Mouse (Mus musculus) heart, embryonic 14.5 days (tissue): ENCODE data around the gene Shisa7. TPM values are rescaled to one million over a fixed set of nuclear protein-coding genes. Genes with fewer than 3 reads are reported as not detected.
"Not testable (repeated sequence)": the region's sequence is repeated elsewhere in the genome, so short reads cannot be mapped to it uniquely, and the experiment has no call there.

ENCODE experiments used
- ATAC-seq: fragments of 200-750 bp; cut with Nextera tagmentation; 2 replicates; pipeline ENCODE4 v1.8.0; 2017; ENCODE audit warnings: low read depth, moderate TSS enrichment; ENCODE audit not compliant: insufficient number of reproducible peaks, insufficient read depth, low FRiP score
- H3K27ac ChIP-seq, 2 experiments: fragments of 200-500 bp in 1 of 2; fragments of 300-500 bp in 1 of 2; sonication (generic) in 1 of 2; replicated peaks in 1 of 2; 2 replicates each; pipeline ENCODE4 v1.5.1; 2012 to 2014; ENCODE audit warnings: low read depth in 2 of 2, low read length in 2 of 2, control low read depth in 1 of 2, mild to moderate bottlenecking in 1 of 2, mixed read lengths in 1 of 2; ENCODE audit not compliant: control insufficient read depth in 1 of 2, insufficient read depth in 1 of 2
- H3K27me3 ChIP-seq: fragments of 300-500 bp; sonication (generic); 2 replicates; pipeline ENCODE4 v1.6.1; 2014; ENCODE audit warnings: mild to moderate bottlenecking, low read length, control low read depth; ENCODE audit not compliant: control insufficient read depth, insufficient read depth
- H3K36me3 ChIP-seq: fragments of 300-500 bp; sonication (generic); 2 replicates; pipeline ENCODE4 v1.6.1; 2014; ENCODE audit warnings: mild to moderate bottlenecking, control low read depth, low read length, mixed read lengths; ENCODE audit not compliant: control insufficient read depth, insufficient read depth
- H3K4me1 ChIP-seq, 2 experiments: fragments of 200-500 bp in 1 of 2; fragments of 300-500 bp in 1 of 2; sonication (generic) in 1 of 2; 2 replicates each; pipeline ENCODE4 v1.6.1; 2012 to 2014; ENCODE audit warnings: low read length in 2 of 2, control low read depth in 1 of 2, mixed read lengths in 1 of 2; ENCODE audit not compliant: control insufficient read depth in 2 of 2, insufficient read depth in 2 of 2
- H3K4me2 ChIP-seq: fragments of 300-500 bp; sonication (generic); 2 replicates; pipeline ENCODE4 v1.6.1; 2014; ENCODE audit warnings: mild to moderate bottlenecking, low read length
- H3K4me3 ChIP-seq, 2 experiments: fragments of 200-500 bp in 1 of 2; fragments of 300-500 bp in 1 of 2; sonication (generic) in 1 of 2; 2 replicates each; pipeline ENCODE4 v1.5.1; 2012 to 2014; ENCODE audit warnings: low read length in 2 of 2, mild to moderate bottlenecking in 2 of 2, control low read depth in 1 of 2, low read depth in 1 of 2, moderate library complexity in 1 of 2; ENCODE audit not compliant: control insufficient read depth in 1 of 2, insufficient read depth in 1 of 2
- H3K9ac ChIP-seq: fragments of 300-500 bp; sonication (generic); 2 replicates; pipeline ENCODE4 v1.6.1; 2014; ENCODE audit warnings: mild to moderate bottlenecking, low read length
- H3K9me3 ChIP-seq: fragments of 300-500 bp; sonication (generic); 2 replicates; pipeline ENCODE4 v1.6.1; 2016; ENCODE audit warnings: low read length, control low read depth; ENCODE audit not compliant: control insufficient read depth
- WGBS: fragments of 180-500 bp; shearing (Covaris S2); extraction: QIAGEN DNeasy Blood & Tissue Kit; methylation state at CpG from one replicate; pipeline ENCODE4 v1.1.7; 2014; 5-methylcytosine and 5-hydroxymethylcytosine counted together
- polyA plus RNA-seq: library from polyadenylated mRNA; unstranded; fragments of >200 nt; fragmentation: Nextera tagmentation; extraction: Ambion mirVana; gene quantifications from 2 replicates; pipeline ENCODE4 v1.2.1, GENCODE M21; 2014

Gene Shisa7
- polyA plus RNA-seq, 1 experiment from 2014 or later = 0.05 TPM

DNA sequence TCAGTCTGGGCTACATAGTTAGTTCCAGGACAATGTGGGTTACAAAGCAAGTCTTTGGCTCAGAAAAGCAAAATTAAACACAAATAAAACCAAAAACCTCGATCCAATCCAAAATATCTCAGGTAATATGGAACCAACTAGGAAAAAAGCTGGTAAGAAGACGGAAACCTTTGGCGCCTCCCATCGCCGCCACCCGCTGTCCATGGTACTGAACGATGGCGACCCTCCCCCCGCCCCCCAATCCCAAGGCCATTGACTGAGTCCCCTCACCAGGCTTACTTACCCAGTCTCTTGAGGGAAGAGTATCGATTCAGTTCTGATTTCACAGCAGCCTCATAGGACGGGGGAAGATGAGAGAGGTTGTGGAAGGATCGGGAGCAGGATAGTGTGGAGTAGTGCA, 14.0 kb downstream of the Shisa7 start:
- no peaks in the 10 kb centered on the region for H3K4me1 ChIP-seq
- peaks cover 53% of the 10 kb centered on the region for H3K27me3 ChIP-seq
- no peak overlapping the region for H3K9ac ChIP-seq
- ATAC-seq = no peak
- no peak overlapping the region for H3K4me2 ChIP-seq
- no peak overlapping the region for H3K4me3 ChIP-seq
- H3K27ac ChIP-seq = no peak overlapping the region
- H3K9me3 ChIP-seq = no peaks in the 10 kb centered on the region
- no peaks in the 10 kb centered on the region for H3K36me3 ChIP-seq
- 1% methylated on average over 12 of the region's 12 CpGs for WGBS

DNA sequence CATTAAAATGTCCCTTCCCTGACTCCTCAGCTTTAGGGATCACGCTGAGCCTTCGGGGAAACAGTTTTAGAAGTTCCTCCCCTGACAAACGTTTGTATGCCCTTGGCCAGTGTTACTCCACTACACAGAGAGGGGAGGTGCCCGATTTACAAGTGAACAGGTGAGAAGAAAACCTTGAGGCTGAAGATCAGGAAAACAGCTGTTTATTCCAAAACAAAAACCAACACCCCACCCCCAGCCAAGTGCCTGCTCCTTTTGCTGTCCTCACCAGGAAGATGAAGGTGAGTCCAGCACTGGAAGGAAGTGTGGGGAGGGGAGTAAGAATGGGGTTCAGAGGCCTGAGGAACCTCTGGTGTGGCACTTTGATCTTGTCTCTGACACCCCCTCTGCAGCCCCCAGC, 19.1 kb downstream of the Shisa7 start:
- H3K36me3 ChIP-seq = no peaks in the 10 kb centered on the region
- no peak overlapping the region for H3K27ac ChIP-seq
- ATAC-seq = no peak
- no peak overlapping the region for H3K4me3 ChIP-seq
- H3K9ac ChIP-seq = no peak overlapping the region
- 44% methylated on average over 4 of the region's 4 CpGs for WGBS
- no peak overlapping the region for H3K4me2 ChIP-seq
- peaks cover 10 to 11% of the 10 kb centered on the region in 2 experiments; a peak in 3 of 4 replicates for H3K4me1 ChIP-seq
- H3K27me3 ChIP-seq = peaks cover 13% of the 10 kb centered on the region
- no peaks in the 10 kb centered on the region for H3K9me3 ChIP-seq

DNA sequence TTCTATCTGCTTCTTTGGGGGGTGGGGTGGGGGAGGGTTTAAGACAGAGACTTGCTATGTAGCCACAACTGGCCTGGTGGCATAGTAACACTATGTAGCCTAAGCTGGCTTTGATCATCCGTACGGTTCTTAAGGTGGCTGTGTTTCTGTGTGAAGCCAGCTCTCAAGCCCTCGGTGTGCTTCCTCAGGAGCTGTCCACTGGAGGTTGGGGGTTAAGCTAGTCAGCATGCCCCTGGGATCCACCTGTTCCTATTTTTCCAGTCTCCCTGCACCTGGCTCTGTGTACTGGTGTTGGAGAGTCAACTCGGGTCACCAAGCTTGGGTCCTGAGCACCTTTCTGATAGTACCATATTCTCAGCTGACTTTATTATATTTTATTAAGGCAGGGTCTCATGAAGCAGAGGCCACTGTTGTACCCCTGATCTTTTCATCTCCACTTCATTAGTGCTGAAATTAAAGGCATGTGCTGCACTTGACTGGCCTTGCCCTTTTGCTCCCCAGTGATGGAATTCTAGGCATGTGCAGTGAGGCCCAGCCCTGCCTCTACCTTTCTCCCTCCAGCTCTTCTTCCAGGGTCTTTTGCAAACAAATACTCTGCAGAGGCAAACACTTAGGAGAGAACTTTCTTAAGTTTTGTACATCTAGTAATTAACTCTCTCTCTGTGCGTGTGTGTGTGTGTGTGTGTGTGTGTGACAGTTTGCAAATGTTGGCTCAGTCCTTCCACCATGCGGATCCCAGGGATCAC, 22.2 kb downstream of the Shisa7 start:
- Histone ChIP-seq H3K27me3 (peaks cover 3% of the 10 kb centered on the region; the same call in 1 of the 2 replicates), H3K27ac (no peak overlapping the region), H3K9me3 (no peaks in the 10 kb centered on the region), H3K4me3 (no peak overlapping the region), H3K4me2 (no peak overlapping the region), H3K36me3 (no peaks in the 10 kb centered on the region), H3K4me1 (peaks cover 10 to 11% of the 10 kb centered on the region in 2 experiments; a peak in 3 of 4 replicates), H3K9ac (no peak overlapping the region)
- WGBS = 58% methylated on average over 6 of the region's 6 CpGs
- no peak for ATAC-seq

DNA sequence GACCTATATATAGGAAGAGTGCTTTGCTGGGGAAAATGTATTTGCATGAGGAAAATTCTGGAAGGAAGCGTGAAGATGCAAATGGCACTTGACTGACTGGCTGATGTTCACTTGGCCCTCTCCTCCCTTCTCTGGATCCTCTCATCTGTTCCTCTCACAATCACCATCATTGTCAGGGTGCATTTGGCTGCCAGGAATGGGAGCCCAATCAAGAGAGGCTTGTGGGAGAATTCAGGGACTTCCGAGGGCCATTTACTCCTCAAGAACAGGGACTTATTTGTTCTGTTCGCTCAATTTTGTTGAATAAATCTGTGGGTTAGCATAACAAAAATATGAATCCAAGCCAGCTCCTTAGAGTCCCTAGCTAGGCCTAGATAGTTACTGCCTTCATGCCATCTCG, 22.8 kb downstream of the Shisa7 start:
- ATAC-seq = no peak
- no peak overlapping the region for H3K4me3 ChIP-seq
- peaks cover 10 to 11% of the 10 kb centered on the region in 2 experiments; a peak in 3 of 4 replicates for H3K4me1 ChIP-seq
- H3K4me2 ChIP-seq = no peak overlapping the region
- no peaks in the 10 kb centered on the region for H3K36me3 ChIP-seq
- WGBS = 88% methylated on average over 4 of the region's 4 CpGs
- H3K9me3 ChIP-seq = no peaks in the 10 kb centered on the region
- no peak overlapping the region for H3K9ac ChIP-seq
- no peaks in the 10 kb centered on the region for H3K27me3 ChIP-seq
- no peak overlapping the region for H3K27ac ChIP-seq

DNA sequence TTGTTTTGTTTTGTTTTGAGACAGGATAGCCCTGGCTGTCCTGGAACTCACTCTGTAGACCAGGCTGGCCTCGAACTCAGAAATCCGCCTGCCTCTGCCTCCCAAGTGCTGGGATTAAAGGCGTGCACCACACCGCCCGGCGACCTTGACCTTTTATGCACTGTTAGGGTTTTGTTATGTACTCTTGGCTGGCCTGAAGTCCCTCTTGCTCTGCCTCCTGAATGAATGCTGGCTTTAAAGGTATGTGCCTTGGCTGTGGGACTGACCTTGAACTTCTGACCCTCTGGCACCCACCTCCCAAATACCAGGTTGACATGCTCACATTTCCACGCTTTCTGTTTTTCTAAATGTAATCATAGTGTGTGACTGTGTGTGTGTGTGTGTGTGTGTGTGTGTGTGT, 23.6 kb downstream of the Shisa7 start:
- not testable (repeated sequence) for H3K27ac ChIP-seq, H3K9me3 ChIP-seq, H3K4me2 ChIP-seq, H3K9ac ChIP-seq, H3K4me3 ChIP-seq, ATAC-seq, H3K36me3 ChIP-seq, H3K27me3 ChIP-seq
- peaks cover 10 to 11% of the 10 kb centered on the region in 2 experiments; a peak in 3 of 4 replicates for H3K4me1 ChIP-seq
- 81% methylated on average over 7 of the region's 7 CpGs for WGBS

DNA sequence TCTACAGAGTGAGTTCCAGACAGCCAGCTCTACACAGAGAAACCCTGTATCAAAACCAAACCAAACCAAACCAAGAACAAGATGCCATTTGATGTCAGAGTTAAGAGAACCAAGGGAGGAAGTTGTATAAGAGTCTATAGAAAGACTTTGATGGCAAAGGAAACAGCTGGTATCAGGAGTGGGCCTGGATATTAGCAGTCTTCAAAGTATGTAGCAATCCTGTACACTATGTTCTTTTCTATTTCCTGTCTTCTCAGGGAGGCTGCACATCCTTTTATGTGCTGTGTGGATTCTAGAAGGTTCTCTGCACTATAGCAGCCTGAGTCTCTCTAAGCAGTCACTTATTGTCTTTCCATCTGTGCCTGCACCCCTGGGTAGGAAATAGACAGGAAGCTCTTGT, 27.9 kb downstream of the Shisa7 start:
- ATAC-seq = no peak
- Histone ChIP-seq H3K4me2 (no peak overlapping the region), H3K9me3 (no peaks in the 10 kb centered on the region), H3K36me3 (no peaks in the 10 kb centered on the region), H3K9ac (no peak overlapping the region), H3K27ac (no peak overlapping the region), H3K4me1 (peaks cover 5% of the 10 kb centered on the region in 2 experiments; a peak in 3 of 4 replicates), H3K27me3 (no peaks in the 10 kb centered on the region), H3K4me3 (no peak overlapping the region)

DNA sequence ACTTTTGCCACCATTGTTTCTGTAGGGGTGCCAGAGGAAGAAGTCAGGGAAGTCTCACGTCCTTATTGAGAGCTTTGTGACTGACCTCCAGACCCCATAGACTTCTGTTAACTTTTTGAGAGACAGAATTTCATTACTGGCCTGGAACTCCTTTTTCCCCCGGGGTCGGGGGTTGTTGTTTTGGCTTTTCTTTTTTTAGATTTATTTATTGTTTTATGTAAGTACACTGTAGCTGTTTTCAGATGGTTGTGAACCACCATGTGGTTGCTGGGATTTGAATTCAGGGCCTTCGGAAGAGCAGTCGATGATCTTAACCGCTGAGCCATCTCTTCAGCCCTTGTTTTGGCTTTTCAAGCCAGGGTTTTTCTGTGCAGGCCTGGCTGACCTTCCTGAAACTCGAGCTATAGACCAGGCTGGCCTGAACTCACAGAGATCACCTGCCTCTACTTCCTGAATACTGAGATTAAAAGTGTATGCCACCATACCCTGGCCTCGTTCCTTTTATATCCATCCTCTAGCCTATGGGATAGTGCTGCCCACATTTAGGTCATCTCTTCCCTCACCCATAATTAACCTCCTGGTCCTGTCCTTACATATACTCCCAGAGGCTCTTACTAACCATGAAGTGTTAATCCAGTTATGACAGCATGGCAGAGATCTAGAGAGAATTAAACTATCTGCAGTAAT, 31.2 kb downstream of the Shisa7 start:
- ATAC-seq = no peak
- H3K4me2 ChIP-seq = peak overlapping the region; percentile 68
- H3K27ac ChIP-seq = peak overlapping the region; percentile 76 to 99
- H3K9me3 ChIP-seq = no peaks in the 10 kb centered on the region
- peak overlapping the region; percentile 51 for H3K9ac ChIP-seq
- WGBS = 29% methylated on average over 8 of the region's 8 CpGs
- peaks cover 8 to 27% of the 10 kb centered on the region in 2 experiments for H3K4me1 ChIP-seq
- peaks cover 28% of the 10 kb centered on the region for H3K36me3 ChIP-seq
- H3K27me3 ChIP-seq = no peaks in the 10 kb centered on the region
- peak overlapping the region; percentile 78 to 99 for H3K4me3 ChIP-seq
